Mouse (Mus musculus): Measurements from ENCODE around the gene Myzap. TPM values are rescaled to one million over a fixed set of nuclear protein-coding genes. Genes with fewer than 3 reads are reported as not detected.
A peak's percentile ranks its signal among the peaks of the same experiment; 100 is the strongest.

Gene Myzap
- total RNA-seq, 2 experiments from 2014 or later, result 261 to 277 TPM

- DNase-seq, result no peak
Observed at GRCm38 (mm10) chr9:71599861-71600260, 7.7 kb upstream of the Myzap start.

- DNase-seq, result no peak
Observed at GRCm38 (mm10) chr9:71596888-71597287, 4.7 kb upstream of the Myzap start.

- peak; percentile 30 for DNase-seq
Observed at GRCm38 (mm10) chr9:71592577-71593285, 571 bp upstream of the Myzap start.

GRCm38 (mm10) chr9:71591106-71591505 lies 1.1 kb downstream of the Myzap start:
- peak; percentile 62 for DNase-seq

GRCm38 (mm10) chr9:71589771-71590170 lies 2.4 kb downstream of the Myzap start:
- peak; percentile 53 for DNase-seq

GRCm38 (mm10) chr9:71588930-71589592 lies 3.1 kb downstream of the Myzap start:
- peak; percentile 55 for DNase-seq

DNA sequence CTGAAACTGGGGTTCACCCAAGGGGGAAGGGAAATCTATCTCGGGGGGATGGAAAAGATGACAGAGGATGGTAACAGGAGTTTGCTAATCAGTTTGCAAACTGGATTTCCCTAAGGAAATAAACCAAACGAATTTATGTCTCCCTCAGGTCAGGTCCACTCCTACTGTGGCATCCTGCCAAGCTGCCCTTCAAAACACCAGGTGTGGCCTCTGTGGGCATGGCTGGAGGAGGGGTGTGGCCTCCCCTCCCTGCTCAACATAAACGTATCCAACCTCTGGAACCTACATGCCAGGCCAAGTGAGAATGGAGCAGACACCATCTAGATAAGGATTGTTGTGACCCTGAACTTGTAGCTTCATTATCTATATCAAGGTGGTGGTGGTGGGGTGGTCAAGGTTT lies 5.8 kb downstream of the Myzap start:
- DNase-seq, result peak; percentile 29

DNA sequence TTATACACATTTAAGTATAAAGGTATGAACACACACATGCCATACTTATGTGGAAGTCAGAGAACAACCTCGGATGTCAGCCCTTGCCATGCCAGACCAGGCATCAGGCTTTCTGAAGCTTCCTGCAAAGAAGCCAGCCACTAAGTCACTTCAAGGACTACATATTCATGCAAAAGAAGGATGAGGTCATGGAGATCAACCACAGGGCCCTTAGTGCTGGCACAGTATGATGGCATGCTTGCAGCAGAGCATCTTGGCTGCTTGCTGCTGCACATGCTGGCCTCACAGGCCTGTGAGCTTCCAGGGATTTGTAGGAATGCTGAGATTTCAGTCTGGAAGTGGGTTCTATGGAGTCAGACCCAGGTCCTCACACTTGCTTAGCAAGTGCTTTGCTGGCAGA lies 9.4 kb downstream of the Myzap start:
- DNase-seq, result no peak

GRCm38 (mm10) chr9:71578896-71579564 lies 13.1 kb downstream of the Myzap start:
- DNase-seq, result peak; percentile 14

- no peak for DNase-seq
Observed at GRCm38 (mm10) chr9:71574440-71574839, 17.7 kb downstream of the Myzap start.

DNA sequence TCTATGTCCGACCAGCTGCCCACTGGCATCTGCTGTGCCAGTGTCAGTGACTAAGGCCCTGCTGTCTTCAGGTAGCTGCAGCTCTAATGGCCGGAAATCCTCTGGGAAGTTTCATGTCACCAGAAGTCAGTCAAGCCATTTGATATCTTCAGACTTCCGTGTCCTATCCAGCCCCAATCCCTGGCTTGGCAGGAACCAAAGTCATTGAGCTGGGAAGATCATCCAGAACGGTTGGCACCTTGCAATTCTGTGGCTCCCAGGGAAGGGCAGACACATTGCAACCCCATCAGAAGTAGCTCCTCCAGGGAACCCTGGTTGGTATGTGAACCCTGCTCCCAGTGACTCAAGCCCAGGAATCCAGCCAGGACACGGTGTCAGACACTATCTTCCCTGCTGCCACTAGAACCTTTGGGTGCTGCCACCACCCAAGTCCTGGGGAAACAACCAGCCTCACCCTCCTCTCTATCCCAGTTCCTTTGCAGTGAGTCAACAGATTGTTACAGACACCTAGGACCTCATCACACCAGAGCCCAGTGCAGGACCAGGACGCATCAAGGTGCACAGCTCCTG lies 18.3 kb downstream of the Myzap start:
- DNase-seq, result peak; percentile 61

GRCm38 (mm10) chr9:71571150-71571633 lies 21.0 kb downstream of the Myzap start:
- peak; percentile 25 for DNase-seq

- DNase-seq, result no peak
Observed at GRCm38 (mm10) chr9:71570170-71570569, 22.0 kb downstream of the Myzap start.

DNA sequence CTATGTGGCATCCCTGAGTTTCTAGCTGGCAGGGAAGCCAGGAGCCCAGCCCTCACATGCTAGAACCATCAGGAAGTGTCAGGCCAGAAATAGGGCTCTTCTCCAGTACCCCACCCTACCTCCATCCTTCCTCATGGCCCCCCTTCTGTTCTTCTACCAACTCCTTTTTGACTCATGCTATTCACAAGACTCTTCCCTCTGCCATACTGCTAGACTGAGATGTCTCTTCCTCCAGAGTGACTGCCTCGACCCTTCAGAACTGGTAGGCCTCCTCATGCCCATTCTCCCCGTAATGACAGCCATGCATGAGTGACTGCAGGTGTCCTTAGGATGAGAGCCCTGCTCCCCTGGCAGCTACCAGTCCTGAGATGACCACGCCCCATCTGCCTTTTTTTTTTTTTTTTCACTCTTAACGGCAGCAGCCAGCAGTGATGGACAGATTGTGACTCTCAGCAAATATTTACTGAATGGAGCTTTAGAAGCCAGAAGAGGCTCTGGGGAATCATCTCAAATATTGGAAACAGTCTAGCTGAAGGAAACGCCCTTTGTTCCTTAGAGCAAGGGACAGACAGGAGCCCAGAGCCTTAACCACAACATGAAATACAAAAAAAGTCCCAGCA lies 23.7 kb downstream of the Myzap start:
- DNase-seq, result no peak

DNA sequence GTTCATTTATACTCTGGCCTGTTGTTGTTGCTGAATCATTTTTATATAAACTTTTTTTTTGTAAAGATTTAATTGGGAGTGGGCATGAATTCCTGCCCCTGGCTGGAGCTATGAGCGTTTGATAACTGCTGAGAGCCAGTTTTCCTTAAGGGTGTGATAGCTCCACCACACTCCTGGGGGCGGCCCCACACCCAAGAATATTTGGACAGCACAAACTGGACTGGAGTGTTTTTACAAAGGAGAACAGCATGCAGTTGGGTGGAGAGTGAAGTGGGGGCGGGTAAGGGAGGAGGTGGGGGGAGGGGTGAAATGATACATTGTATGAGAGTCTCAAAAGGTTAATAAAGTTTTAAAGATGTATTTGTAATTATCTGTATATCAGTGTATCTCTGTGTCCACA lies 24.8 kb downstream of the Myzap start:
- no peak for DNase-seq

- no peak for DNase-seq
Observed at GRCm38 (mm10) chr9:71566763-71567162, 25.4 kb downstream of the Myzap start.

GRCm38 (mm10) chr9:71557737-71558136 lies 34.4 kb downstream of the Myzap start:
- DNase-seq, result peak; percentile 92

DNA sequence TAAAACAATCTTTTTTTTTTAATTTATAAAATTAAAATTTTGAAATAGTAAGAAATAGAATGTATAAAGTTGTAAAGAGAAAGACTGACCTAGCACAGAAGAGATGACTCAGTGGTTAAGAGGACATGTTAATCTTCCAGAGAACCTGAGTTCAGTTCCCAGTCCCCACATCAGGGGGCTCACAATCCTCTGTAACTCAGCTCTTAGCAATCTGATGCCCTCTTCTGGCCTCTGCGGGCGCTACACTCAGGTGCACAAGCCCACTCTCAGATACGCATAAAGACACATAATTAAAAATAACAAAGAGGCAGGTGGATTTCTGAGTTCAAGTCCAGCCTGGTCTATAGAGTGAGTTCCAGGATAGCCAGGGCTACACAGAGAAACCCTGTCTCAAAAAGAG lies 38.2 kb downstream of the Myzap start:
- peak; percentile 19 for DNase-seq

- no peak for DNase-seq
Observed at GRCm38 (mm10) chr9:71550176-71550575, 42.0 kb downstream of the Myzap start.

- DNase-seq, result peak; percentile 47
Observed at GRCm38 (mm10) chr9:71547704-71548275, 44.4 kb downstream of the Myzap start.

DNA sequence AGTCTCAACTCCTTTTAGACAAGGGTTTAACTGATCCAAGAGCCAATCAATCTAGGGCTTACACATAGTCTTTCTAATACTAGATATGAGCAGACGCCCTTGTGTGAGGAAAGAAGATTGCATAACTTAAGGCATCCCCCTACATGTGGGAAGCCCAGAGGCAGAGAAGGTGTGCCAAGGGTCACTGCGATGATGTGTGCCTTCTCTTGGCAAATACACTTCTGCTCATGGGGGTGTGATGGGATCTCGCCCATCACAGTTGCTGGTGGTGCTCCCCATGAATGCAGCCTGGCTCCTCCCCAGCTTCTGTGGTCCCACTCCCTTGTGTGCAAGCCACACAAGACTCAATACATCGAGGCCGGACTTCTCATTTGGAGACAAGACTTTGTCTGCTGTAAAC lies 47.3 kb downstream of the Myzap start:
- no peak for DNase-seq
